Mouse (Mus musculus): ENCODE measurements at regions not wholly inside any gene's neighbourhood (a gene's known extent, or its start where the extent isn't known, plus 50 kb on each side); places are given as distances from the start of the nearest gene placed in this dataset.

DNA sequence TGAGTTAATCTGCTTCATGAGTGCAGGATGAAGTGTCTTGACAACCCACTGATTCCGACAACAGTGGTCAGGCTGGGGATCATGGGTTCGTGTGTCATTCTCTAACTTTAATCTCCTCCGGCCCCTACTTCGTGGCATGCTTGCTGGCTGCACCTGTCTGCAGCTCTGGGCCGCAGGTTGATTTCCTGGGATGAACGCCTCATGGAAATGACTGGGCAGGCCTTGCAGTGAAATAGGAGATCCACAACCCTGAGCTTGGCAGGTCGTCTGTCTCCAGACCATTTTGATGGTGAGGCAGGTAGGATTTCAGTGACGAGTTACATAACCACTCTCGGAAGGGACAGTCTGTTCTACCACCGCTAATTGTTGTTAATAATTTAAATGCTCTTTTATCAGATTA lies 140.2 kb downstream of the Slc38a4 start:
- no peak overlapping the region for H3K27ac ChIP-seq
- H3K4me1 ChIP-seq (replicated peaks) = no peaks in the 10 kb centered on the region
- no peaks in the 10 kb centered on the region for H3K27me3 ChIP-seq
- no peak overlapping the region for H3K4me3 ChIP-seq
- H3K9ac ChIP-seq = no peak overlapping the region
- 91% methylated on average over 10 of the region's 10 CpGs for WGBS
- no peak overlapping the region for H3K4me2 ChIP-seq
- H3K36me3 ChIP-seq = no peaks in the 10 kb centered on the region
- no peaks in the 10 kb centered on the region for H3K9me3 ChIP-seq
- no peak for ATAC-seq (ENCODE audit: low FRiP score)

DNA sequence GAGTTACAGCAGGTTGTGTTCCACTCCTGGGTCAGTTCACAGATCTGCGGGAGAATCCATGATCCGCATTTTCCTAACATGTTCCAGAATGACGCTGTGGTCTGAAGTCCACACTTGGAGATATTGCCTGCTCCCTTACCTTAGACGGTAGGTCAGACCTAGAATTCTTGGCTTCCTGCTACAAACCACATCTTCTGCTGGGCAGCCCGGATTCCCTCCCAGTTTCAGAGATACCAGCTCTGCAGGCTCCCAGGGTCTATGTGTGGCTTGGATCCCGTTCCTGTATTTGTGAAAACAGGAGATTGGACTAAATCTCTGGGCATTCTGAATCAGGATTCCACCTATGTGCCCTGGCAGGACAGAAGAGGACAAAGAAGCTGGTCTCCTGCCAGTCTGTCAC lies 140.8 kb downstream of the Slc38a4 start:
- Histone ChIP-seq H3K4me1 (replicated peaks) (no peaks in the 10 kb centered on the region), H3K4me2 (no peak overlapping the region), H3K9me3 (no peaks in the 10 kb centered on the region), H3K4me3 (no peak overlapping the region), H3K27ac (no peak overlapping the region), H3K9ac (no peak overlapping the region), H3K36me3 (no peaks in the 10 kb centered on the region), H3K27me3 (no peaks in the 10 kb centered on the region)
- ATAC-seq (ENCODE audit: low FRiP score) = no peak
- 91% methylated on average over 6 of the region's 6 CpGs for WGBS

DNA sequence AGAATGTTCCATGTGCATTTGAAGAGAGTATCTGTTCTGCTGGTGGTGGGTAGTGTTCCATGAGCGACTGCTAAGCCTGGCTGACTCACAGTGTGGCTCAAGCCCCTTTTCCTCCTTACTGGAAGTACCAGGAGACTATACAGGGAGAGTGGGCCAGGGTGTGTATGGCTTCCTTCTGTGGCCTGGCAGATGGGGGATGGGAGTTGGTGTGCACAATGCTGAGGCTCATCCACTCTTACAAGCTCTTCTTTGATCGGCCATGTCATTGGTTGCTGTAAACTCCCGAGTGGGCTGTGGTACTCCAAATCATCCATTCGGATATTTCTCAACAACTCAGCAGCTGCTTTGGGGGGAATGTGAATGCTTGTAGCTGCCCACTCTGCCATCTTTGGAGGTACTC lies 150.2 kb downstream of the Slc38a4 start:
- Histone ChIP-seq H3K4me1 (replicated peaks) (no peaks in the 10 kb centered on the region), H3K27ac (no peak overlapping the region), H3K36me3 (no peaks in the 10 kb centered on the region), H3K4me3 (no peak overlapping the region), H3K27me3 (no peaks in the 10 kb centered on the region), H3K9ac (no peak overlapping the region), H3K4me2 (no peak overlapping the region), H3K9me3 (no peaks in the 10 kb centered on the region)
- 92% methylated on average over 4 of the region's 4 CpGs for WGBS
- ATAC-seq (ENCODE audit: low FRiP score) = no peak

DNA sequence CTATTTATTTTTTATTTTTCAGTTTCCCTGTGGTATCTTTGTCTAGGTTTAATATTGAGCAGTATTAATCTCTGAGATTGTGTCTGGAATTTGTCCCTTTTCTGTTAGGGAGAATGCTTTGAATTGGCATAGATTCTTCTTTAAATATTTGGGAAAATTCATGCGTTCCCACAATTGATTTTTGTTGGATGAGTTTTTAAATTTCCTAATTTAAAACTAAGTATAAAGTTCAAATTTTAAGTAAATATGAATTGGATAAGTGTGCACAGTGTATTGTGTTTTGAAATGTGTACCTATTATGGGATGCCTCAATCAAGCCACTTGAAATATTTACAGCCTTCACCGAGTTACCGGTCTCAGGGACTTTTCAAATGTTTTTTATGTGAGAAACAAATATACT lies 152.3 kb downstream of the Slc38a4 start:
- no peak overlapping the region for H3K27ac ChIP-seq
- 98% methylated on average over 3 of the region's 3 CpGs for WGBS
- no peak for ATAC-seq (ENCODE audit: low FRiP score)

DNA sequence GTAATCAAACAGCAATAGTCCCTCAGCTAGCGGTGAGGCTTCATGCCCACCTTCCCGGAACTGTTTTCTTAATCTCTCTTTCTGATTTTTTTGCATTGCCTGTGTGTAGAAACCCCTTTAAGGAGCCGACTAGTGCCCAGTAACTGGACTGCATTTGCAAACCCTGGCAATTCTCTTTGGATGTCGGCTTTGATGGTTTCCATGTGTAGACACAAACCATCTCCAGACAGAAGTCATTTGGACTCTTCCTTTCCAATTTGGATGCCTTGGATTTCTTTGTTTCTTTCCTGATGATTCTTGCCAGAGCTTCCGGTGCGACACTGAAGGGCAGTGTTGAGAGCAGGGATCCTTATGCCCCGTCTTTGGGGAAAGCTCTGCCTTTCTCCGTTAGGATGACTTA lies 153.0 kb downstream of the Slc38a4 start:
- no peak overlapping the region for H3K27ac ChIP-seq
- H3K4me3 ChIP-seq = no peak overlapping the region
- no peaks in the 10 kb centered on the region for H3K27me3 ChIP-seq
- H3K9me3 ChIP-seq = no peaks in the 10 kb centered on the region
- H3K4me2 ChIP-seq = no peak overlapping the region
- no peaks in the 10 kb centered on the region for H3K4me1 ChIP-seq (replicated peaks)
- no peak for ATAC-seq (ENCODE audit: low FRiP score)
- WGBS = 93% methylated on average over 8 of the region's 8 CpGs
- H3K9ac ChIP-seq = no peak overlapping the region
- H3K36me3 ChIP-seq = no peaks in the 10 kb centered on the region

More for the DNA sequence above, 152.3 kb downstream of the Slc38a4 start:
- Histone ChIP-seq H3K4me1 (replicated peaks) (no peaks in the 10 kb centered on the region), H3K4me2 (no peak overlapping the region), H3K9ac (no peak overlapping the region), H3K36me3 (no peaks in the 10 kb centered on the region), H3K9me3 (no peaks in the 10 kb centered on the region), H3K4me3 (no peak overlapping the region), H3K27me3 (no peaks in the 10 kb centered on the region)

DNA sequence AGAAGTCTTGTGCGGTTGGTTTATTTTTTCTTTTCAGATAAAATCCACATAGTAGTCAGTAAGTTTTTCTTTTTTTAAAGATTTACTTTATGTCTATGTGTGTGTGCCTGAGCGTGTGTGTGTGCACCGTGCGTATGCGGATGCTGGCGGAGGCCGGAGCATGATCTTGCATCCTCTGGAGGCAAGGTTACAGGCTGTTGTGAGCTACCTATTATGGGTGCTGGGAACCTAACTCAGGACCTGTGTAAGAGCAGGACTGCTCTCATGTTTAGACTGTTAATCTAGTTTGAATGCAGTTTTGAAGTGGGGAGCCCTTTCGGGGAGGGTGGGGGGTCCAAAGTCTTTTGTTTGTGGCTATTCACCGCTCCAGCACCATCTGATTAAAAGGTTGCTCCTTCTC lies 154.1 kb downstream of the Slc38a4 start:
- Histone ChIP-seq H3K9me3 (no peaks in the 10 kb centered on the region), H3K27me3 (no peaks in the 10 kb centered on the region), H3K4me3 (no peak overlapping the region), H3K9ac (no peak overlapping the region), H3K36me3 (no peaks in the 10 kb centered on the region), H3K4me1 (replicated peaks) (no peaks in the 10 kb centered on the region), H3K27ac (no peak overlapping the region), H3K4me2 (no peak overlapping the region)
- 98% methylated on average over 9 of the region's 9 CpGs for WGBS
- no peak for ATAC-seq (ENCODE audit: low FRiP score)

DNA sequence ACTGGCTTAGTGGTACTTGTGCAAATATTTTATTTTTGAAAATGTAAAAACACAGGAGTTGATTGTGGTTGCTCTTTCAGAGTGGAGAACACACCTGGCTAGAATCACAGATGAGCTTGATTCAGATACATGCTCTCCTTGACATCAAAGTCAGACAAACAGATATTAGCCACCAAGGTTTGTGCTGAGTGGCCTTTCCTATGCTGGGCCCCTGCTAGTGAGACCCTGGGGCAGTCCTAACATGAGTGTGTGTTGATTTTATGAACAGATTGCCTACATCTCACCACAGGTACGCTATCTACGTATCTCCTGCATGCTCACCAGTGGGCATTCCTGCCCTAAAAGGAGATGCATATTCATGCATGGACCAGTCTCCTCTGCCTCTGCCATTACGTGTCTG lies 157.5 kb downstream of the Slc38a4 start:
- Histone ChIP-seq H3K36me3 (no peaks in the 10 kb centered on the region), H3K27me3 (no peaks in the 10 kb centered on the region), H3K4me2 (no peak overlapping the region), H3K4me3 (no peak overlapping the region), H3K9me3 (no peaks in the 10 kb centered on the region), H3K4me1 (replicated peaks) (no peaks in the 10 kb centered on the region), H3K27ac (no peak overlapping the region), H3K9ac (no peak overlapping the region)
- WGBS = 96% methylated on average over 3 of the region's 3 CpGs
- no peak for ATAC-seq (ENCODE audit: low FRiP score)

DNA sequence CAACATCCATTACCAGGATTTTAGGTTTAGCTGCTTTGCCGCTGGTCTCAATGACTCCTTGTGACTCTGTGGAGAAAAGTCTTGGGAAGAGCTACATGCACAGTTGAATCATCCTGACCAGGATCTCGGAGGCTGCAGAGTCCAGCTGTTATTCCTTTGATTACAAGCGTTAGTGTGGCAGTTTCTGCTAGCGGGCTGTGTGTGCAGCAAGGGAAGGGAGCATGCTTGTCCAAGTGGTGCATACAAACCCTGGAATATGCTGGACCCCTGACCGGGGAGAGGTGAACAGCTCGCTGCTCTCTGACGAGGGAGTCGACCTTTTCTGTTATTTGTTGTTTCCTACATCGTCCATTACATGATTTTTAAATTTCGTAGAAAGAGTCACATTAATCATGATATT lies 170.9 kb downstream of the Slc38a4 start:
- Histone ChIP-seq H3K4me3 (no peak overlapping the region), H3K9me3 (no peaks in the 10 kb centered on the region), H3K27me3 (no peaks in the 10 kb centered on the region), H3K4me2 (no peak overlapping the region), H3K27ac (no peak overlapping the region), H3K9ac (no peak overlapping the region), H3K4me1 (replicated peaks) (peaks cover 4% of the 10 kb centered on the region; the same call in 1 of the 2 replicates), H3K36me3 (no peaks in the 10 kb centered on the region)
- no peak for ATAC-seq (ENCODE audit: low FRiP score)
- 80% methylated on average over 10 of the region's 10 CpGs for WGBS

DNA sequence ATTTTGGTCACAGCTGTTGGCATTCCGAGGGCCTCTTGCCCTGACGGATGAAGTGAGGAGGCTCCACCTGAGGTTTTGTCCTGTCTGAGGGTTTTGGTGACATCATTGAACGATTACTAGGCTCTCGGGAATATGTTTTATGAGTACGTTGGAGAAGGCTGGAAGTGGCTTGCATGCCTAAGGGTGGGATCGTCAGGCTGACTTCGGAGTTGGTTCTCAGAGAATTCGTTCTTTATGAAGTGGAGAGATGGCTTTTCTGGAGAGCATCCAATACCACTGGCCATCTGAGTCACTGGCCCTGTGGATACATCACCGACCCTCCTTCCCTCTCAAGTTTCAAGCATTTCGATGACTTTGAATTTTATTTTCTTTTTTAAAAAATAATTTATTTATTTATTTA lies 172.0 kb downstream of the Slc38a4 start:
- no peak overlapping the region for H3K4me3 ChIP-seq
- H3K4me1 ChIP-seq (replicated peaks) = peaks cover 4% of the 10 kb centered on the region; the same call in 1 of the 2 replicates
- 71% methylated on average over 10 of the region's 10 CpGs for WGBS
- ATAC-seq (ENCODE audit: low FRiP score) = no peak
- no peaks in the 10 kb centered on the region for H3K36me3 ChIP-seq
- no peak overlapping the region for H3K9ac ChIP-seq
- no peaks in the 10 kb centered on the region for H3K9me3 ChIP-seq
- H3K27me3 ChIP-seq = no peaks in the 10 kb centered on the region
- H3K4me2 ChIP-seq = no peak overlapping the region
- no peak overlapping the region for H3K27ac ChIP-seq

DNA sequence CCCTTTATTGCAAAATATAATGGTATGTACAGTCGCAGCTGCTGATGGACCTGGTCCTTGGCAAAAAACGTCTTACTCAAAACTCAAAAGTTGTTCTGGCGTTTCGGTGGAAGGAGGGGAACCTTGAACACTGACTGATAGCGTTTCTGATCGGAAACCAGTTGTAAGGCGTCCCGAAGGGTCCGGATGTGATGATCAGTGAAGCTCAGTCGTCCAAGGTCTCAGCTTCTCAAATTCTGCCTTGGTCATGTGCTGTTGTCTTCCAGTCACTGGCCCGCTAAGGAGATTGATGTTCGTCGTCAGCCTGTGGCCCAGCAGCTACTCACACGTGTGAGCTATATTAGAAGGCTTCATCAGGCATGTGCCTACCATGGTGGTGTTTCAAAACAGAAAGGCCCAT lies 173.5 kb downstream of the Slc38a4 start:
- no peak overlapping the region for H3K9ac ChIP-seq
- no peaks in the 10 kb centered on the region for H3K9me3 ChIP-seq
- H3K27ac ChIP-seq = no peak overlapping the region
- peaks cover 4% of the 10 kb centered on the region; the same call in 1 of the 2 replicates for H3K4me1 ChIP-seq (replicated peaks)
- H3K4me2 ChIP-seq = no peak overlapping the region
- H3K36me3 ChIP-seq = no peaks in the 10 kb centered on the region
- H3K4me3 ChIP-seq = no peak overlapping the region
- no peak for ATAC-seq (ENCODE audit: low FRiP score)
- WGBS = 93% methylated on average over 14 of the region's 14 CpGs
- no peaks in the 10 kb centered on the region for H3K27me3 ChIP-seq

DNA sequence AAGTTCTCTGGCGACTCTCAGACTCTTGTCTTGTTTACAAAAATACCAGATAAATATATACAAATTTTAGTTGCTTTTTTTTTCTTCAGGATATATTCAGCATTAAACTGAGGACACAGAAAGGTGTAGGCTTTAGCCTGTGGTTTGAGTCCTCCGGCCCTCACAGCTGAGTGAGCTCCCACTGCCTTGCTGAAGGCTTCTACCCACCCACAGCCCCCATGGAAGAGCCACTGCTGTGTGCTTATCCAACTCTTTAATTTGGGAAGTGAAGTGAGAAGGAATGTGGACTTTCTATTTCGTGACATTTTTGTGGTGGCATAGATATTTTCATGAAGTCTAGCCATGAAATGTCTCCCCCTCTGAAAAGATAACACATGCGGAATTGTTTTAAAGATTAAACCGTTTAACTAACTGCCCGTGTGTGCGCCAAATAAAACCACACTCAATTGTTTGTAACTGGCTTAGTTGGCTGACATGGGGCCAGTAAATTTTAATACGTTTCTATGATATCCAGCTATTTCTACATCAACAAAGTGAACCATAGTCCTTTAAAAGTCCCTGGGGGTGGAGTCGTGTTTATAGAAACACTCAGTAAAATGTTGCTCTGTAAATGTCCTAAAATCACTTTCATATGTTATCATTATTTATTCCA lies 174.1 kb downstream of the Slc38a4 start:
- 86% methylated on average over 9 of the region's 9 CpGs for WGBS
- no peak for ATAC-seq (ENCODE audit: low FRiP score)
- H3K4me1 ChIP-seq (replicated peaks) = peaks cover 4% of the 10 kb centered on the region; the same call in 1 of the 2 replicates
- no peak overlapping the region for H3K4me2 ChIP-seq
- no peak overlapping the region for H3K9ac ChIP-seq
- no peak overlapping the region for H3K27ac ChIP-seq
- H3K27me3 ChIP-seq = no peaks in the 10 kb centered on the region
- no peaks in the 10 kb centered on the region for H3K36me3 ChIP-seq
- no peaks in the 10 kb centered on the region for H3K9me3 ChIP-seq
- no peak overlapping the region for H3K4me3 ChIP-seq

DNA sequence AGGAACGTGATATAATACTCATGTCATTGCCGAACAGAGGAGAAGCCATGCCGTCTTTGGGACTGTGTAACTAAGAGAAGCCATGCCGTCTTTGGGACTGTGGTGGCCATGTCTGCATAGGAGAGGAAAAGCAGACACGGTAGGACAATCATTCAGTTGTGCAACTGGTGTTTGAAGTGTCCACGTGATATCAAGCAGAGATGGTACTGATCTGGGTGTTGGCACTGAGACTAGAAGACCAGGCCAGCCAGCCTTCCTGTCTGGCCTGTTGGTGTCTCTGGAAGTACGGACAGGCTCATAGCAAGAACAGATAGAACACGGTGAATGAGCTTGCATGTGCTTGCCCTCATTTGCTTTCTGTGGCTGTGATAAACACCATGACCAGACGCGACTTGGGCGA lies 175.7 kb downstream of the Slc38a4 start:
- no peak overlapping the region for H3K9ac ChIP-seq
- peaks cover 4% of the 10 kb centered on the region; the same call in 1 of the 2 replicates for H3K4me1 ChIP-seq (replicated peaks)
- no peak overlapping the region for H3K27ac ChIP-seq
- no peak overlapping the region for H3K4me2 ChIP-seq
- no peaks in the 10 kb centered on the region for H3K27me3 ChIP-seq
- H3K36me3 ChIP-seq = no peaks in the 10 kb centered on the region
- no peak for ATAC-seq (ENCODE audit: low FRiP score)
- no peak overlapping the region for H3K4me3 ChIP-seq
- H3K9me3 ChIP-seq = no peaks in the 10 kb centered on the region
- 95% methylated on average over 11 of the region's 11 CpGs for WGBS

DNA sequence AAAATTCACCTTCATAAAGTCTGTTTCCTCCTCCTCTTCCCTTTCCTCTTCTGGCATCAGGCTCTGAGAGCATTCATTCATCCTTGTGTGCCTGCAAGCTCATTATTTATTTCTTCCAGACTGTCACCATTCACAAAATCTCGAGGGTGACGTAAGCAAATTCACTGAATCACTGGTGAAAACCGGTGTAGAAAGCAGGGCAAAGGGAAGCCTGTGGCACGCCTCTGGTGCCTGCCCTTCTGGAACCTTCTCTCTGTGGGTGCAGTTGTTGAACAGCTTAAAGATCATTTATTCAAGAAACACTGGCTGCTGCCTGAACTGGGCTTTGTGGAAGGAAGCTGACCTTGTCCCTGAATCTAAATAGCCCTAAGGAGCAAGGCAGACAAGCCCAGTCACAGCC lies 177.0 kb downstream of the Slc38a4 start:
- Histone ChIP-seq H3K36me3 (no peaks in the 10 kb centered on the region), H3K27me3 (no peaks in the 10 kb centered on the region), H3K4me2 (no peak overlapping the region), H3K27ac (no peak overlapping the region), H3K4me1 (replicated peaks) (peaks cover 4% of the 10 kb centered on the region; the same call in 1 of the 2 replicates), H3K4me3 (no peak overlapping the region), H3K9me3 (no peaks in the 10 kb centered on the region), H3K9ac (no peak overlapping the region)
- no peak for ATAC-seq (ENCODE audit: low FRiP score)
- 65% methylated on average over 4 of the region's 4 CpGs for WGBS

All from hindbrain, embryonic 13.5 days (tissue).